Mouse (Mus musculus) liver, embryonic 13.5 days (tissue): ENCODE data around the gene Gm11939. TPM values are rescaled to one million over a fixed set of nuclear protein-coding genes. Genes with fewer than 3 reads are reported as not detected.

Source experiments
- ATAC-seq: fragments of 200-750 bp; cut with Nextera tagmentation; 2 replicates; pipeline ENCODE4 v1.8.0; 2017; ENCODE audit warnings: low read depth, mild to moderate bottlenecking, moderate number of reproducible peaks, moderate library complexity
- DNase-seq: peaks from one replicate; pipeline ENCODE4 v3.0.0; 2022
- H3K27ac ChIP-seq: fragments of 300-500 bp; sonication (generic); 2 replicates; pipeline ENCODE4 v1.5.1; 2015; ENCODE audit warnings: moderate library complexity, mild to moderate bottlenecking, inconsistent platforms
- H3K27me3 ChIP-seq: fragments of 300-500 bp; sonication (generic); 2 replicates; pipeline ENCODE4 v1.6.1; 2015; ENCODE audit warnings: mild to moderate bottlenecking, inconsistent platforms
- H3K36me3 ChIP-seq: fragments of 300-500 bp; sonication (generic); 2 replicates; pipeline ENCODE4 v1.6.1; 2015; ENCODE audit warnings: mild to moderate bottlenecking, inconsistent platforms
- H3K4me1 ChIP-seq: fragments of 300-500 bp; sonication (generic); replicated peaks from 2 replicates; pipeline ENCODE4 v1.6.1; 2015; ENCODE audit warnings: inconsistent platforms
- H3K4me2 ChIP-seq: fragments of 300-500 bp; sonication (generic); 2 replicates; pipeline ENCODE4 v1.6.1; 2015; ENCODE audit warnings: inconsistent platforms, mild to moderate bottlenecking, moderate library complexity
- H3K4me3 ChIP-seq: fragments of 300-500 bp; sonication (generic); replicated peaks from 2 replicates; pipeline ENCODE4 v1.5.1; 2015; ENCODE audit warnings: mild to moderate bottlenecking, inconsistent platforms
- H3K9ac ChIP-seq: fragments of 300-500 bp; sonication (generic); 2 replicates; pipeline ENCODE4 v1.6.1; 2015; ENCODE audit warnings: mild to moderate bottlenecking, inconsistent platforms
- H3K9me3 ChIP-seq: fragments of 300-500 bp; sonication (generic); replicated peaks from 2 replicates; pipeline ENCODE4 v1.6.1; 2016; ENCODE audit warnings: inconsistent platforms
- WGBS: fragments of 180-500 bp; shearing (Covaris S2); methylation state at CpG from one replicate; pipeline ENCODE4 v1.1.7; 2015; ENCODE audit not compliant: insufficient replicate concordance; 5-methylcytosine and 5-hydroxymethylcytosine counted together
- polyA plus RNA-seq: library from polyadenylated mRNA; unstranded; fragments of >200 nt; fragmentation: Nextera tagmentation; extraction: Ambion mirVana; gene quantifications from 2 replicates; pipeline ENCODE4 v1.2.1, GENCODE M21; 2015

Gene Gm11939
- polyA plus RNA-seq, 1 experiment from 2014 or later: not detected

DNA sequence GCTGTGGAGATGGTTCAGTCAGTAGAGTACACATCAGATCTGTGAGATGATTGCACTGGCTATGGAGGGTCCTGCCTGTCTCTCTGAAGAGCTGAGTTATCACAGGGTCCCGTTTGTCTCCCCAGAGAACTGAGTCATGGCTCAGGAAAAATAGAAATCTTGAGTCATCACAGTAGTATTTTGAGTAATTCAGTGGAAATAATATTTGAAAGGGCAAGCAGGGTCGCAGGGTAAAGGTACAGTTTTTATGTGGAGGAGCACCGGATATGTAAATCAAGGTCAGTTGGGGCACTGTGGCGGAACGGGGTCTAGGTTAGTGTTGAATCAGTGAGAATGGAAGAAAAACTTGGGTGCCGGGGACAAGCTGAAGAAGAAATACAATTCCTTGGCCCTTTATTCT, 3.3 kb upstream of the Gm11939 start:
- H3K27me3 ChIP-seq: no peaks in the 10 kb centered on the region
- H3K4me2 ChIP-seq: no peak overlapping the region
- no peaks in the 10 kb centered on the region for H3K9me3 ChIP-seq
- no peak overlapping the region for H3K4me3 ChIP-seq
- no peaks in the 10 kb centered on the region for H3K4me1 ChIP-seq
- 66% methylated on average over 6 of the region's 6 CpGs for WGBS
- H3K36me3 ChIP-seq: no peaks in the 10 kb centered on the region
- ATAC-seq (no peak), DNase-seq (no peak)
- H3K9ac ChIP-seq: no peak overlapping the region
- H3K27ac ChIP-seq: no peak overlapping the region

- no peak for ATAC-seq
- Histone ChIP-seq H3K27ac (no peak overlapping the region), H3K4me1 (no peaks in the 10 kb centered on the region), H3K9ac (no peak overlapping the region), H3K4me2 (no peak overlapping the region), H3K36me3 (no peaks in the 10 kb centered on the region), H3K4me3 (no peak overlapping the region), H3K9me3 (no peaks in the 10 kb centered on the region), H3K27me3 (no peaks in the 10 kb centered on the region)
- DNase-seq: no peak
- WGBS: 65% methylated on average over 3 of the region's 3 CpGs
These were observed 1.1 kb downstream of the Gm11939 start for GRCm38 (mm10) chr11:99557976-99558745.

- no peaks in the 10 kb centered on the region for H3K36me3 ChIP-seq
- WGBS: 53% methylated on average over 2 of the region's 2 CpGs
- no peak for DNase-seq
- H3K4me2 ChIP-seq: no peak within 1 kb of the TSS
- H3K9ac ChIP-seq: no peak within 1 kb of the TSS
- no peaks in the 10 kb centered on the region for H3K27me3 ChIP-seq
- no peak within 1 kb of the TSS for H3K4me3 ChIP-seq
- no peak for ATAC-seq
- H3K27ac ChIP-seq: no peak within 1 kb of the TSS
- no peaks in the 10 kb centered on the region for H3K4me1 ChIP-seq
- H3K9me3 ChIP-seq: no peaks in the 10 kb centered on the region
These were observed 2.5 kb downstream of the Gm11939 start, which contains the start of gene Krtap3-2 for GRCm38 (mm10) chr11:99556753-99557152. TSS of gene Krtap3-2 (minus strand) at chr11:99556853.

DNA sequence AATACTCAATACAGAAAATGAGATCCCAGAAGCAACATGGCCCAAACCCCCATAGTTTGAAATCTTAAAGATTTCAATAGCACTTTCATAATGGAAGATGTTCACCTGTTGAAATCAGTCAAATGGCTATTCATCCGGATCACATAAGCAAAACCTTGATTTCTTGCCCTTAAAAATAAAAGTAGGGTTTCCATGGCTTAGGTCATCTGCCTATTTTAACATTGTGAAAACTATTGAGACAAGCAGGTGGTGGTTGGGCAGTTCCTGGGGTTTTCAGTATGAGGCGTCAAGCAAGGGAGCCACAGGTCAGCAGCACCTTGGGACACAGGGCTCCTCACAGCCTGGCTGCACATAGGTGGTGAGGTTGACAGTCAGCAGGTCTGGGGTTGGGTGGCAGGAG, 3.1 kb downstream of the Gm11939 start:
- Histone ChIP-seq H3K9ac (no peak overlapping the region), H3K9me3 (no peaks in the 10 kb centered on the region), H3K27me3 (no peaks in the 10 kb centered on the region), H3K4me1 (no peaks in the 10 kb centered on the region), H3K4me2 (no peak overlapping the region), H3K4me3 (no peak overlapping the region), H3K27ac (no peak overlapping the region), H3K36me3 (no peaks in the 10 kb centered on the region)
- DNase-seq (no peak), ATAC-seq (no peak)
- 54% methylated on average over 2 of the region's 2 CpGs for WGBS

DNA sequence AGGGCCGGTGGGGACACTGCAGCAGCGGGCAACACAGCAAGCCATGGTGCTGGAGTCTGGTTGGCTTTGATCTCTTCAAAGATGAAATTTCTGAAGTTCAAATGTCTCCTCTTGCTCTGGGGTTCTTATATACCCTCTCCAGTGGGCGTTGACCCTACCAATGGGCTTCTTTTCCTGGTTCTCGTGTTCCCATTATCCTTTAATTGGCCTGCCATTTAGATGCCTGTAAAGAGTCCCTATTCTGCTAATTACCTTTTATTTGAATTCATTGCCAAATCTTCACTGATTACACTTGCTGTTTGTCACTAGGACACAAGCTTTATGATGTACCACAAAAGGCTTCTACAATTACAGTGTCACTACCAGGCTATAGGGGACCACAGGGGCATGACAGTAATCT, 8.5 kb downstream of the Gm11939 start, which contains the start of gene Krtap3-3:
Gene Krtap3-3, minus strand, starts transcription at position 101 of the 400 bp plus-strand sequence.
- ATAC-seq (no peak), DNase-seq (no peak)
- Histone ChIP-seq H3K4me3 (no peak within 1 kb of the TSS), H3K27me3 (no peaks in the 10 kb centered on the region), H3K9ac (no peak within 1 kb of the TSS), H3K9me3 (no peaks in the 10 kb centered on the region), H3K36me3 (no peaks in the 10 kb centered on the region), H3K4me2 (no peak within 1 kb of the TSS), H3K27ac (no peak within 1 kb of the TSS), H3K4me1 (no peaks in the 10 kb centered on the region)
- WGBS: 48% methylated on average over 4 of the region's 4 CpGs

- Histone ChIP-seq H3K4me3 (no peak overlapping the region), H3K4me2 (no peak overlapping the region), H3K9me3 (no peaks in the 10 kb centered on the region), H3K27me3 (no peaks in the 10 kb centered on the region), H3K27ac (no peak overlapping the region), H3K4me1 (no peaks in the 10 kb centered on the region), H3K36me3 (no peaks in the 10 kb centered on the region), H3K9ac (no peak overlapping the region)
- DNase-seq: no peak
- no peak for ATAC-seq
These were observed 11.4 kb downstream of the Gm11939 start for GRCm38 (mm10) chr11:99547892-99548291.

- ATAC-seq (no peak), DNase-seq (no peak)
- H3K4me3 ChIP-seq: no peak overlapping the region
- no peaks in the 10 kb centered on the region for H3K4me1 ChIP-seq
- no peak overlapping the region for H3K9ac ChIP-seq
- H3K27me3 ChIP-seq: no peaks in the 10 kb centered on the region
- H3K9me3 ChIP-seq: 0 out of 2 replicates have a peak, but pooled peaks cover 2% of the 10 kb centered on the region
- no peak overlapping the region for H3K4me2 ChIP-seq
- H3K36me3 ChIP-seq: no peaks in the 10 kb centered on the region
- 78% methylated on average over 9 of the region's 9 CpGs for WGBS
- no peak overlapping the region for H3K27ac ChIP-seq
These were observed 19.5 kb downstream of the Gm11939 start for GRCm38 (mm10) chr11:99539721-99540120.

GRCm38 (mm10) chr11:99521288-99521860, 37.9 kb downstream of the Gm11939 start, which contains the start of gene Krt39:
TSS of gene Krt39 (minus strand) at chr11:99521338.
- H3K27me3 ChIP-seq: no peaks in the 10 kb centered on the region
- H3K27ac ChIP-seq: no peak within 1 kb of the TSS
- H3K9me3 ChIP-seq: 0 out of 2 replicates have a peak, but pooled peaks cover 2% of the 10 kb centered on the region
- no peak within 1 kb of the TSS for H3K4me2 ChIP-seq
- 69% methylated on average over 13 of the region's 13 CpGs for WGBS
- H3K4me3 ChIP-seq: no peak within 1 kb of the TSS
- DNase-seq: no peak
- no peaks in the 10 kb centered on the region for H3K36me3 ChIP-seq
- no peaks in the 10 kb centered on the region for H3K4me1 ChIP-seq
- ATAC-seq: no peak
- H3K9ac ChIP-seq: no peak within 1 kb of the TSS

DNA sequence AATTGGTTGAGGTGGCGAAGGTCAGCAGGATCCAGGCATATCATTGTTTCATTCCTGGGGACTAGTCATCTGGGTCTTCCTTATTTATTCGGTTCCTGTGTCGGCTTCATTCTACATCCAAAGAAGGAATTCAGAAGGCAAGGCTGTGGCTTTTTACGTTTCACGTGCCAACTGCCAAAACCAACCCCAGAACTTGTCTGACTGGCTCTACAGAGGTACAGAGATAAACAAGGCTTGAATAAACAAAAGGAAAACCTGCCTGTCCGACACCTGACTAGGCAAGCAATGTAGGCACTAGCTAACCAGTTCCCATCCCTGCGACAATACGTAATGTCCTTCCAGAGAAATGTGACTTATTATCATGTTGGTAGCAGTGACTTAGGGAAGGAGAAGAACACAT, 45.2 kb downstream of the Gm11939 start:
- 63% methylated on average over 8 of the region's 8 CpGs for WGBS
- Histone ChIP-seq H3K4me1 (no peaks in the 10 kb centered on the region), H3K27me3 (no peaks in the 10 kb centered on the region), H3K27ac (no peak overlapping the region), H3K4me3 (no peak overlapping the region), H3K4me2 (no peak overlapping the region), H3K9me3 (no peaks in the 10 kb centered on the region), H3K9ac (no peak overlapping the region), H3K36me3 (no peaks in the 10 kb centered on the region)
- ATAC-seq: no peak
- no peak for DNase-seq

Other genes with a start within 250 kb of the Gm11939 start
- not detected in 2 replicates for gene Krt25, start 236.5 kb downstream of the Gm11939 start, polyA plus RNA-seq
- not detected in 2 replicates for gene Krt26, start 221.5 kb downstream of the Gm11939 start, polyA plus RNA-seq
- not detected in 2 replicates for gene Krt27, start 208.4 kb downstream of the Gm11939 start, polyA plus RNA-seq
- gene Krt28, start 184.6 kb downstream of the Gm11939 start, polyA plus RNA-seq: not detected in 2 replicates
- 4.2 and 4.6 TPM in 2 replicates for gene Krt10, start 170.1 kb downstream of the Gm11939 start, polyA plus RNA-seq
- not detected in 2 replicates for gene Krt12, start 137.2 kb downstream of the Gm11939 start, polyA plus RNA-seq
- 28.0 and 33.9 TPM in 2 replicates for gene Krt20, start 121.3 kb downstream of the Gm11939 start, polyA plus RNA-seq
- 0.54 and 0.67 TPM in 2 replicates for gene Krt23, start 66.3 kb downstream of the Gm11939 start, polyA plus RNA-seq
- gene Krt39, start 38.1 kb downstream of the Gm11939 start, polyA plus RNA-seq: not detected in 2 replicates
- not detected in 2 replicates for gene Krt40, start 16.3 kb downstream of the Gm11939 start, polyA plus RNA-seq
- not detected in 2 replicates for gene Krtap3-3, start 8.6 kb downstream of the Gm11939 start, polyA plus RNA-seq
- gene Krtap3-2, start 2.6 kb downstream of the Gm11939 start, polyA plus RNA-seq: not detected in 2 replicates
- not detected in 2 replicates for gene Krtap3-1, start 7.2 kb upstream of the Gm11939 start, polyA plus RNA-seq
- gene Krtap1-5, start 21.6 kb upstream of the Gm11939 start, polyA plus RNA-seq: not detected in 2 replicates
- gene Krtap1-4, start 24.2 kb upstream of the Gm11939 start, polyA plus RNA-seq: not detected in 2 replicates
- gene Krtap1-3, start 31.9 kb upstream of the Gm11939 start, polyA plus RNA-seq: not detected in 2 replicates
- gene Krtap9-3, start 38.6 kb upstream of the Gm11939 start, polyA plus RNA-seq: not detected in 2 replicates
- not detected in 2 replicates for gene Gm11938, start 43.8 kb upstream of the Gm11939 start, polyA plus RNA-seq
- not detected in 2 replicates for gene Gm11937, start 50.7 kb upstream of the Gm11939 start, polyA plus RNA-seq
- gene Krtap2-4, start 55.4 kb upstream of the Gm11939 start, polyA plus RNA-seq: not detected in 2 replicates
- not detected in 2 replicates for gene Gm11562, start 61.0 kb upstream of the Gm11939 start, polyA plus RNA-seq
- not detected in 2 replicates for gene Krtap4-1, start 68.8 kb upstream of the Gm11939 start, polyA plus RNA-seq
- gene Krtap4-2, start 75.6 kb upstream of the Gm11939 start, polyA plus RNA-seq: not detected in 2 replicates
- not detected in 2 replicates for gene Krtap4-7, start 84.6 kb upstream of the Gm11939 start, polyA plus RNA-seq
- gene Gm11555, start 90.8 kb upstream of the Gm11939 start, polyA plus RNA-seq: not detected in 2 replicates
- gene Gm11563, start 99.5 kb upstream of the Gm11939 start, polyA plus RNA-seq: not detected in 2 replicates
- gene Krtap4-6, start 106.5 kb upstream of the Gm11939 start, polyA plus RNA-seq: not detected in 2 replicates
- not detected in 2 replicates for gene Gm14190, start 131.3 kb upstream of the Gm11939 start, polyA plus RNA-seq
- not detected in 2 replicates for gene Gm14180, start 174.8 kb upstream of the Gm11939 start, polyA plus RNA-seq
- not detected in 2 replicates for gene Gm11595, start 213.4 kb upstream of the Gm11939 start, polyA plus RNA-seq
- gene Krtap4-8, start 221.2 kb upstream of the Gm11939 start, polyA plus RNA-seq: not detected in 2 replicates
- gene Krtap4-9, start 225.7 kb upstream of the Gm11939 start, polyA plus RNA-seq: not detected in 2 replicates
- not detected in 2 replicates for gene Gm11596, start 234.0 kb upstream of the Gm11939 start, polyA plus RNA-seq
- gene Gm11569, start 239.5 kb upstream of the Gm11939 start, polyA plus RNA-seq: not detected in 2 replicates
- not detected in 2 replicates for gene Gm11554, start 245.0 kb upstream of the Gm11939 start, polyA plus RNA-seq